Mouse (Mus musculus): ENCODE measurements around the gene Ttll1. TPM values are rescaled to one million over a fixed set of nuclear protein-coding genes. Genes with fewer than 3 reads are reported as not detected.

The Ttll1 gene
- total RNA-seq (2023; ENCODE audit: inconsistent age): 5.8 to 8.1 TPM (median 6.9 TPM) in 4 replicates

DNA sequence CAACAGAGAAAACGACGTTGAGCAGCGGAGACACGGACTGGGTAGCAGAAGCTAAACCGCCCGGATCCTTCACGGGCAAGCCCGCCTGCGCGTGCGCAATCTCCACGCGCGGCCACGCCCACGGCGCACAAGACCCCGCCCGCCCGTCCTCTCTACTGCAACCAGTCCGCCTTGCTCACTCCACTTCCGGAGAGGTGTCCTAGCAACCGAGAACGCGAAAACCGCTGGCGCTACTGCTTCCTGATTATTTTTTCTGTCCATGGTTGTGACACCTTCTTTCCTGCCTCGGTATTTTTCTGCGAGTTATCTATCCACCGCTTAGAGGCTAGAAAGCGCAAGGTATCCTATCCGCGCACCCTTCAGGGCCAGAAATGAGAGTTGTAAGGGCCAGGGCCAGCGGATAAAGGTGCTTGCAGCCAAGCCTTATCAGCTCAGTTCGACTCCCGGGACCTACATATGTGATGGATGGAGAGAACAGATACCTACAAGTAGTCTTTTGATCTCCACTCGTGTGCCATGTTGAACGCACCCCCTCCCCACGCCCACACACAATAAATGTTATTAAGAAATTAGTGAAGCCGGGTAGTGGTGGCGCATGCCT lies at the start of gene Ttll1:
Ttll1 (minus strand) TSS at position 89 of the 601 bp plus-strand sequence.

DNA sequence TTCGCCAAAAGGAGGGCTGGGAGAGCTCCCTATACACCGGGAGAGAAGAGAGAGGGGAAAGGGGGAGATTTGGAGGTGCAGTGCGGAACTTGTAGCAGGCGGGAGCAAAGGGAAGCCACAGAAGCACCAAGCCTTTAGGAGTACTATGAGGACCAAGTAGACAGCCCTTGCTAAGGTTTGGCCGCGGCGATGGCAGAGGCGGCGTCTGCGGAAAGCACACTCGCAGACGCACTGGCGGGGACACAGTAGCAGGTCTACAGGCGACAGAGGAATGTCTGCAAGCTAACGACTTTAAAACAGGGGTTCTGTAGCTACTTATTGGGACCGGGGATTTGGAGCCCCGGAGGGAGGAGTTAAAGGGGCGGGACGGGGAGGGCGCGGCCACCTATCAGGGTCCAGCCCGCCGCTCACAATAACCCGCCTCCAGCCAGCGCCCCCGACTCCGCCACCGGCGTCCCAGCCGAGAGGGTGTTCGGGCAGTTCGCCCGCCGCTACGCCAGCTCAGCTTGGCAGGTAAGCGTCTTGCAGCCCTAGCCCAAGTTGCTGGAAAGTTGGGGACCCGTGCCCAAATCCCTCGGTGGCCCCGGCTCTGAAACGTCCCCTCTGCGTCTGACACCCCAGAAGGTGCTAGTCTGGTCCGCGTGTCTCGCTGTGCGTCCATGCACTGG lies 15.9 kb upstream of the Ttll1 start, which contains the start of gene Bik:
Bik (plus strand) TSS at position 439 of the 668 bp plus-strand sequence.

DNA sequence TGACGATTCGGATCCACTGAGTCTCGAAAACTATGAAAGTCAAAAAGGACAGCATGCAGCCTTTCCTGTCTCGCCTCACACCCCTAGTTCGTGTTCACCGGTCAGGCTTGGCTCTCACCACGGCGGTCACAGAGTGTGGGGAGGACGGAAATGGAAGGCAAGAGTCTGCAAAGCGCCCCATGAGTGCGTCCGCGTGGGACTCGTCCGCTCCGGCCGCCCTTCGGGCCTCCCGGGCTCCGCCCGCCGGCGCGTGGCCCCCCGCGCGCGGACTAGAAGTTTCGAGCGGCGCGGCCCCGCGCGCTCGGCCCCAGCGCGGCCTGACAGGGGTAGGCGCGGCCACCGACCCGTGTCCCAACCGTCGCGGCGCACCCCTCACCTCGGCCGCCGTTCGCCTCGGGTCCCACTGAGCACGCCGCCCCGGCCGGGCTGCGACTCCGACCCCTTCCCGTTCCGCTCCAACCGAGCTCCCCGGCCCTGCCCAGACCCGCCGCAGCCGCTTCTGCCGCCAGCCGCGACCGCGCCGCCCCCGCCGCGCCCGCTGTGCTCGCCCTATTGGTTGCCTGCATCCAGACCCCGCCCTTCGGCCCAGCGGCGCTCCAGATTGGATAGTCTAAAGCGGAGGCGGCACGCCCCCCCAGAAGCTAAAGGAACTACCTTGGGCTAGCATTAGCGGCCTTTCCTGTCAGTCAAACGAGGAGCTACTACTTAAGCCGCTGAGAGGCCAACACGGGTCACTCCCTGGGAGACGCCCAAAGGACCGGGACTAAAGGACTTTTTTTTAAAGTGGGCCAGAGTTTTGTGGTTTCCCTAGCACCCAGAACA lies 46.4 kb downstream of the Ttll1 start, which contains the start of gene Pacsin2:
Pacsin2 (minus strand) TSS at position 524 of the 822 bp plus-strand sequence.

Other genes with a start within 250 kb of the Ttll1 start
- 9.8 to 10.5 TPM (median 10.1 TPM) in 4 replicates for gene Arfgap3, start 160.6 kb downstream of the Ttll1 start, total RNA-seq (2023; ENCODE audit: inconsistent age)
- 68.4 to 88.1 TPM (median 77.7 TPM) in 4 replicates for gene Pacsin2, start 46.3 kb downstream of the Ttll1 start, total RNA-seq (2023; ENCODE audit: inconsistent age)
- not detected in 4 replicates for gene Bik, start 16.0 kb upstream of the Ttll1 start, total RNA-seq (2023; ENCODE audit: inconsistent age)
- gene Tspo, start 52.7 kb upstream of the Ttll1 start, total RNA-seq (2023; ENCODE audit: inconsistent age): 52.7 to 63.3 TPM (median 59.1 TPM) in 4 replicates
- gene Mcat, start 52.9 kb upstream of the Ttll1 start, total RNA-seq (2023; ENCODE audit: inconsistent age): 16.4 to 20.4 TPM (median 18.2 TPM) in 4 replicates
- 6.0 to 10.9 TPM (median 8.2 TPM) in 4 replicates for gene Ttll12, start 84.3 kb upstream of the Ttll1 start, total RNA-seq (2023; ENCODE audit: inconsistent age)
- not detected in 4 replicates for gene Scube1, start 214.1 kb upstream of the Ttll1 start, total RNA-seq (2023; ENCODE audit: inconsistent age)